Mouse (Mus musculus) CH12.LX (cell line): Measurements from ENCODE around the gene Kif26b. TPM values are rescaled to one million over a fixed set of nuclear protein-coding genes. Genes with fewer than 3 reads are reported as not detected.

Experiments
- DNase-seq: peaks from one replicate; pipeline ENCODE4 v3.0.0-alpha.2; 2013; ENCODE audit errors: extremely low read depth
- H3K27ac ChIP-seq: 2 replicates; pipeline ENCODE4 v1.5.1; 2012; ENCODE audit warnings: low read depth, mild to moderate bottlenecking, control low read depth, moderate library complexity; ENCODE audit not compliant: insufficient read depth
- H3K27me3 ChIP-seq: replicated peaks from 2 replicates; pipeline ENCODE3; 2012; ENCODE audit warnings: inconsistent platforms
- H3K36me3 ChIP-seq, 2 experiments: replicated peaks in 1 of 2; 2 replicates each; pipeline versions ENCODE3 to v1.6.1; 2012; ENCODE audit warnings: inconsistent platforms in 1 of 2, low read length in 1 of 2, mild to moderate bottlenecking in 1 of 2, mixed read lengths in 1 of 2, moderate library complexity in 1 of 2; ENCODE audit not compliant: control insufficient read depth in 1 of 2, insufficient read depth in 1 of 2
- H3K4me1 ChIP-seq, 2 experiments: 2 replicates each; pipeline ENCODE4 v1.6.1; 2012; ENCODE audit warnings: inconsistent platforms in 1 of 2, moderate library complexity in 1 of 2; ENCODE audit not compliant: insufficient read depth in 2 of 2, control insufficient read depth in 1 of 2
- H3K4me2 ChIP-seq: 2 replicates; pipeline ENCODE4 v1.6.1; 2012; ENCODE audit warnings: low read depth, mild to moderate bottlenecking, control low read depth; ENCODE audit not compliant: poor library complexity, insufficient read depth, severe bottlenecking
- H3K4me3 ChIP-seq, 3 experiments: fragments of 150-350 bp in 1 of 3; sonication (generic) in 1 of 3; replicated peaks in 1 of 3; 2 replicates each; pipeline versions ENCODE3 to v1.5.1; 2011 to 2012; ENCODE audit warnings: low read depth in 2 of 3, low read length in 2 of 3, mild to moderate bottlenecking in 2 of 3, moderate library complexity in 2 of 3, control low read depth in 1 of 3, improper control_type of control experiment in 1 of 3, inconsistent platforms in 1 of 3, mixed read lengths in 1 of 3; ENCODE audit not compliant: poor library complexity in 1 of 3
- H3K79me2 ChIP-seq: replicated peaks from 2 replicates; pipeline ENCODE4 v1.6.1; 2012; ENCODE audit warnings: mild to moderate bottlenecking, moderate library complexity; ENCODE audit not compliant: control insufficient read depth, poor library complexity, insufficient read depth, severe bottlenecking; ENCODE audit errors: extremely low read depth
- H3K9ac ChIP-seq: 2 replicates; pipeline ENCODE4 v1.6.1; 2012; ENCODE audit warnings: low read depth, mild to moderate bottlenecking, control low read depth, moderate library complexity; ENCODE audit not compliant: insufficient read depth
- H3K9me3 ChIP-seq: replicated peaks from 2 replicates; pipeline ENCODE3; 2012; ENCODE audit warnings: low read length, inconsistent platforms, mixed read lengths
- BHLHE40 ChIP-seq: IDR thresholded peaks from 2 replicates; pipeline ENCODE4 v1.6.1; 2011; ENCODE audit warnings: mild to moderate bottlenecking, low read depth, low read length, improper control_type of control experiment
- CTCF ChIP-seq, 2 experiments: IDR thresholded peaks in 1 of 2; conservative IDR thresholded peaks in 1 of 2; 2 replicates each; pipeline ENCODE4 v1.5.1; 2011 to 2012; ENCODE audit warnings: low read depth in 2 of 2, low read length in 2 of 2, improper control_type of control experiment in 1 of 2, inconsistent platforms in 1 of 2, mild to moderate bottlenecking in 1 of 2, moderate library complexity in 1 of 2
- E2F4 ChIP-seq: IDR thresholded peaks from 2 replicates; pipeline ENCODE4 v1.6.1; 2011; ENCODE audit warnings: low read depth, low read length, improper control_type of control experiment; ENCODE audit not compliant: insufficient replicate concordance
- ELF1 ChIP-seq: IDR thresholded peaks from 2 replicates; pipeline ENCODE4 v1.6.1; 2014; ENCODE audit warnings: low read depth, mild to moderate bottlenecking, inconsistent platforms, low read length, improper control_type of control experiment
- EP300 ChIP-seq: IDR thresholded peaks from 2 replicates; pipeline ENCODE4 v1.6.1; 2011; ENCODE audit warnings: low read length, improper control_type of control experiment
- ETS1 ChIP-seq: conservative IDR thresholded peaks from 2 replicates; pipeline ENCODE4 v1.6.1; 2012; ENCODE audit warnings: low read depth, mild to moderate bottlenecking, inconsistent platforms, low read length, improper control_type of control experiment, moderate library complexity
- GABPA ChIP-seq: IDR thresholded peaks from 2 replicates; pipeline ENCODE4 v1.6.1; 2012; ENCODE audit warnings: low read depth, low read length, improper control_type of control experiment, inconsistent platforms; ENCODE audit not compliant: insufficient replicate concordance
- IRF4 ChIP-seq: IDR thresholded peaks from 2 replicates; pipeline ENCODE4 v1.6.1; 2014; ENCODE audit warnings: low read depth, mild to moderate bottlenecking, inconsistent platforms, low read length, improper control_type of control experiment
- JUN ChIP-seq: IDR thresholded peaks from 2 replicates; pipeline ENCODE4 v1.6.1; 2011; ENCODE audit warnings: low read depth, mild to moderate bottlenecking, low read length, improper control_type of control experiment, moderate library complexity; ENCODE audit not compliant: insufficient read depth
- KAT2A ChIP-seq: IDR thresholded peaks from 2 replicates; pipeline ENCODE4 v1.6.1; 2012; ENCODE audit warnings: low read length, improper control_type of control experiment, inconsistent platforms; ENCODE audit not compliant: insufficient replicate concordance
- MAFK ChIP-seq: IDR thresholded peaks from 2 replicates; pipeline ENCODE4 v1.6.1; 2011; ENCODE audit warnings: low read length, improper control_type of control experiment; ENCODE audit not compliant: insufficient replicate concordance
- MAZ ChIP-seq: IDR thresholded peaks from 2 replicates; pipeline ENCODE4 v1.6.1; 2012; ENCODE audit warnings: low read depth, mild to moderate bottlenecking, inconsistent platforms, low read length, improper control_type of control experiment, moderate library complexity
- MEF2A ChIP-seq: IDR thresholded peaks from 2 replicates; pipeline ENCODE4 v1.6.1; 2014; ENCODE audit warnings: low read depth, mild to moderate bottlenecking, inconsistent platforms, low read length, improper control_type of control experiment, borderline replicate concordance
- MXI1 ChIP-seq: IDR thresholded peaks from 2 replicates; pipeline ENCODE4 v1.6.1; 2011; ENCODE audit warnings: mild to moderate bottlenecking, low read depth, low read length, improper control_type of control experiment
- MYC ChIP-seq: IDR thresholded peaks from 2 replicates; pipeline ENCODE4 v1.6.1; 2011; ENCODE audit warnings: low read depth, mild to moderate bottlenecking, improper control_type of control experiment, low read length
- NELFE ChIP-seq: IDR thresholded peaks from 2 replicates; pipeline ENCODE4 v1.6.1; 2011; ENCODE audit warnings: low read depth, low read length, improper control_type of control experiment
- NRF1 ChIP-seq: IDR thresholded peaks from 2 replicates; pipeline ENCODE4 v1.6.1; 2014; ENCODE audit warnings: low read depth, mild to moderate bottlenecking, inconsistent platforms, low read length, improper control_type of control experiment, moderate library complexity
- PAX5 ChIP-seq: IDR thresholded peaks from 2 replicates; pipeline ENCODE4 v1.6.1; 2012; ENCODE audit warnings: low read length, inconsistent platforms, mixed read lengths
- RAD21 ChIP-seq: IDR thresholded peaks from 2 replicates; pipeline ENCODE4 v1.6.1; 2011; ENCODE audit warnings: low read depth, mild to moderate bottlenecking, low read length, improper control_type of control experiment, moderate library complexity
- SMC3 ChIP-seq: IDR thresholded peaks from 2 replicates; pipeline ENCODE4 v1.6.1; 2011; ENCODE audit warnings: low read depth, low read length, improper control_type of control experiment
- TCF12 ChIP-seq: IDR thresholded peaks from 2 replicates; pipeline ENCODE4 v1.6.1; 2014; ENCODE audit warnings: low read depth, mild to moderate bottlenecking, inconsistent platforms, low read length, improper control_type of control experiment
- UBTF ChIP-seq: IDR thresholded peaks from 2 replicates; pipeline ENCODE4 v1.6.1; 2012; ENCODE audit warnings: low read depth, mild to moderate bottlenecking, inconsistent platforms, low read length, improper control_type of control experiment, moderate library complexity
- USF1 ChIP-seq: IDR thresholded peaks from 2 replicates; pipeline ENCODE4 v1.6.1; 2014; ENCODE audit warnings: low read depth, mild to moderate bottlenecking, inconsistent platforms, low read length, improper control_type of control experiment
- USF2 ChIP-seq: conservative IDR thresholded peaks from 2 replicates; pipeline ENCODE4 v1.6.1; 2011; ENCODE audit warnings: low read depth, low read length, improper control_type of control experiment
- ZC3H11A ChIP-seq: IDR thresholded peaks from 2 replicates; pipeline ENCODE4 v1.6.1; 2012; ENCODE audit warnings: low read depth, mild to moderate bottlenecking, inconsistent platforms, low read length, improper control_type of control experiment
- ZKSCAN1 ChIP-seq: IDR thresholded peaks from 2 replicates; pipeline ENCODE4 v1.6.1; 2012; ENCODE audit warnings: low read depth, inconsistent platforms, low read length, improper control_type of control experiment, borderline replicate concordance
- ZMIZ1 ChIP-seq: IDR thresholded peaks from 2 replicates; pipeline ENCODE4 v1.6.1; 2012; ENCODE audit warnings: low read depth, mild to moderate bottlenecking, inconsistent platforms, low read length, improper control_type of control experiment
- ZNF384 ChIP-seq: IDR thresholded peaks from 2 replicates; pipeline ENCODE4 v1.6.1; 2012; ENCODE audit warnings: low read depth, low read length, improper control_type of control experiment, inconsistent platforms
- dilution Hi-C: fragments of 300-500 bp; cut with MboI; formaldehyde crosslinking; loops from 2 replicates; pipeline ENCODE4 v1.14.3; 2020; ENCODE audit warnings: low sequenced_read_pairs; ENCODE audit not compliant: extremely low pct_unique_long_range_greater_than_20kb, extremely low pct_ligation_motif_present
- in situ Hi-C: fragments of 300-500 bp; cut with MboI; formaldehyde crosslinking; loops from 3 replicates; pipeline ENCODE4 v1.14.3; 2019; ENCODE audit warnings: low sequenced_read_pairs, low pct_ligation_motif_present, low pct_unique_long_range_greater_than_20kb, mixed read lengths
- polyA plus RNA-seq: library from polyadenylated mRNA; unstranded; fragments of >175 nt; gene quantifications from 2 replicates; pipeline ENCODE4 v1.2.1, GENCODE M21; 2012; ENCODE audit warnings: low read depth; ENCODE audit not compliant: insufficient read length
- total RNA-seq, 2 experiments: library from RNA; depleted of rRNA; stranded (reverse); fragments of 300-350 nt in 1 of 2; fragments of >200 nt in 1 of 2; gene quantifications; 2 replicates each; pipeline ENCODE4 v1.2.3; 2012 to 2014

The Kif26b gene
- total and polyA plus RNA-seq, 3 experiments, result 0.09 TPM; not detected in 2

- in situ Hi-C loops (no loop called here), dilution Hi-C loops (no loop called here)
- DNase-seq, result no peak
These were observed 413.5 kb downstream of the Kif26b start for GRCm38 (mm10) chr1:178942251-178942963.

GRCm38 (mm10) chr1:178952910-178953309 is 424.0 kb downstream of the Kif26b start:
- dilution Hi-C loops (no loop called here), in situ Hi-C loops (no loop called here)
- no peaks in the 10 kb centered on the region for H3K27me3 ChIP-seq
- no peak overlapping the region for H3K4me2 ChIP-seq
- no peak overlapping the region for H3K27ac ChIP-seq
- no peak overlapping the region for H3K4me3 ChIP-seq
- DNase-seq, result no peak
- H3K9me3 ChIP-seq, result peaks cover 3% of the 10 kb centered on the region
- TF ChIP-seq IRF4 (no peak), MAZ (no peak), ZKSCAN1 (no peak), MXI1 (no peak), ELF1 (no peak), SMC3 (no peak), NELFE (no peak), RAD21 (no peak), MEF2A (no peak), TCF12 (no peak), MYC (no peak), CTCF (conservative IDR thresholded peaks at IDR 0.05 in 1 of 2, IDR thresholded peaks at IDR 0.05 in 1 of 2; ENCODE audit: low read depth in 2 of 2, low read length in 2 of 2) (no peak), ETS1 (no peak), USF1 (no peak), ZMIZ1 (no peak), PAX5 (no peak), NRF1 (no peak), BHLHE40 (no peak), GABPA (no peak)
- H3K9ac ChIP-seq, result no peak overlapping the region
- H3K36me3 ChIP-seq, result no peaks in the 10 kb centered on the region
- H3K4me1 ChIP-seq, result no peaks in the 10 kb centered on the region
- H3K79me2 ChIP-seq, result no peaks in the 10 kb centered on the region

More at GRCm38 (mm10) chr1:178942251-178942963, 413.5 kb downstream of the Kif26b start:
- no peak overlapping the region for H3K4me3 ChIP-seq
- no peaks in the 10 kb centered on the region for H3K36me3 ChIP-seq
- TF ChIP-seq NELFE (no peak), SMC3 (no peak), E2F4 (no peak), EP300 (no peak), CTCF (conservative IDR thresholded peaks at IDR 0.05 in 1 of 2, IDR thresholded peaks at IDR 0.05 in 1 of 2; ENCODE audit: low read depth in 2 of 2, low read length in 2 of 2) (no peak), USF2 (no peak), MXI1 (no peak), NRF1 (no peak), ZC3H11A (no peak), UBTF (no peak), MAFK (no peak), KAT2A (no peak), RAD21 (no peak), TCF12 (no peak), BHLHE40 (no peak), ZNF384 (no peak), JUN (no peak), GABPA (no peak)
- H3K9ac ChIP-seq, result no peak overlapping the region
- H3K27me3 ChIP-seq, result no peaks in the 10 kb centered on the region
- no peak overlapping the region for H3K4me2 ChIP-seq
- H3K79me2 ChIP-seq, result no peaks in the 10 kb centered on the region
- H3K9me3 ChIP-seq, result no peaks in the 10 kb centered on the region
- no peak overlapping the region for H3K27ac ChIP-seq
- H3K4me1 ChIP-seq, result no peaks in the 10 kb centered on the region
